In genomic region chr11:52345939-52346634, GRCm38 (mm10) we compare ENCODE assay signal across 8 mouse cellular contexts. TPM values are rescaled to one million over a fixed set of nuclear protein-coding genes. Genes with fewer than 3 reads are reported as not detected.
DNase-seq lines count a peak whose midpoint lies in the region; ATAC-seq and TF ChIP-seq lines count a peak whose summit lies in the region.

No protein-coding gene starts in this region.

- peak; percentile 89 to 92 for DNase-seq in B cell, adult 2 months
- peak; percentile 77 for DNase-seq in liver, adult 2 months (ENCODE audit: extremely low read depth, low read depth, low spot score)
- DNase-seq in splenic B cell, adult 2 months (ENCODE audit: low read depth, low spot score) = peak; percentile 89

- H3K4me2 ChIP-seq in heart, embryonic 11.5 days = peak overlapping the region; percentile 65
- H3K4me2 ChIP-seq in kidney, embryonic 16.5 days (replicated peaks; ENCODE audit: low read depth, low read length) = peak overlapping the region; percentile 65
- H3K4me2 ChIP-seq in myocyte (ENCODE audit: low read depth) = peak overlapping the region; percentile 50

- 1% methylated on average over 10 of the region's 12 CpGs for WGBS in heart, embryonic 11.5 days (ENCODE audit: insufficient replicate concordance)
- WGBS in kidney, embryonic 16.5 days = 6% methylated on average over 9 of the region's 12 CpGs
- WGBS in liver, adult 2 months = 14% methylated on average over 10 of the region's 12 CpGs

- no peak for TF ChIP-seq POLR2A in bone marrow macrophage, adult 2 months (IDR thresholded peaks at IDR 0.05; ENCODE audit: borderline replicate concordance, low read depth, low read length)
- TF ChIP-seq POLR2A in embryonic fibroblast, embryonic 13.5 days (IDR thresholded peaks at IDR 0.05; ENCODE audit: low read depth, low read length) = no peak
- no peak for TF ChIP-seq POLR2A in liver, adult 2 months (IDR thresholded peaks at IDR 0.05; ENCODE audit: extremely low read depth, insufficient read depth, low read length)
- TF ChIP-seq POLR2A in myocyte (IDR thresholded peaks at IDR 0.05; ENCODE audit: insufficient read length, low read depth) = no peak

- no peaks in the 10 kb centered on the region for H3K79me2 ChIP-seq in liver, adult 2 months (ENCODE audit: control insufficient read depth, insufficient read depth, low read length)
- H3K79me2 ChIP-seq in myocyte (ENCODE audit: control insufficient read depth, insufficient read depth) = no peaks in the 10 kb centered on the region

- H3K4me1 ChIP-seq in bone marrow macrophage, adult 2 months (ENCODE audit: control insufficient read depth, insufficient read depth, low read length) = peaks cover 7% of the 10 kb centered on the region
- H3K4me1 ChIP-seq in embryonic fibroblast, embryonic 13.5 days (ENCODE audit: control insufficient read depth, insufficient read depth, low read length) = peaks cover 1% of the 10 kb centered on the region; the same call in 1 of the 2 replicates
- H3K4me1 ChIP-seq in heart, embryonic 11.5 days (ENCODE audit: control insufficient read depth, insufficient read depth, low read length) = peaks cover 2% of the 10 kb centered on the region
- H3K4me1 ChIP-seq in kidney, embryonic 16.5 days (ENCODE audit: insufficient read depth, low read length) = peaks cover 12% of the 10 kb centered on the region
- peaks cover under 1% of the 10 kb centered on the region for H3K4me1 ChIP-seq in liver, adult 2 months (ENCODE audit: control insufficient read depth, insufficient read depth, low read length)

- H3K9ac ChIP-seq in heart, embryonic 11.5 days (ENCODE audit: low read depth, low read length) = peak overlapping the region; percentile 46; the same call in 1 of the 2 replicates
- H3K9ac ChIP-seq in kidney, embryonic 16.5 days (replicated peaks; ENCODE audit: low read length) = peak overlapping the region; percentile 64
- H3K9ac ChIP-seq in liver, adult 2 months (ENCODE audit: low read depth, low read length) = no peak overlapping the region

- H3K27me3 ChIP-seq in heart, embryonic 11.5 days (ENCODE audit: control insufficient read depth, insufficient read depth, low read length) = no peaks in the 10 kb centered on the region
- no peaks in the 10 kb centered on the region for H3K27me3 ChIP-seq in kidney, embryonic 16.5 days (ENCODE audit: insufficient read depth, low read length)
- no peaks in the 10 kb centered on the region for H3K27me3 ChIP-seq in liver, adult 2 months (ENCODE audit: control insufficient read depth, insufficient read depth, low read length)
- H3K27me3 ChIP-seq in myocyte (ENCODE audit: control insufficient read depth, insufficient read depth, insufficient read length) = no peaks in the 10 kb centered on the region
- no peaks in the 10 kb centered on the region; the same call in 1 of the 2 replicates for H3K27me3 ChIP-seq in splenic B cell, adult 2 months (ENCODE audit: control insufficient read depth, insufficient read depth, low read length, poor library complexity, severe bottlenecking)

- H3K9me3 ChIP-seq in heart, embryonic 11.5 days (replicated peaks; ENCODE audit: control insufficient read depth, low read length) = no peaks in the 10 kb centered on the region
- no peaks in the 10 kb centered on the region for H3K9me3 ChIP-seq in kidney, embryonic 16.5 days (ENCODE audit: low read length)

- ATAC-seq in heart, embryonic 11.5 days (replicated peaks; ENCODE audit: insufficient number of reproducible peaks, low FRiP score, low TSS enrichment) = 0 out of 2 replicates have a peak, but pooled peaks have one; percentile 32
- ATAC-seq in kidney, embryonic 16.5 days (ENCODE audit: low FRiP score, low TSS enrichment) = peak; percentile 23; the same call in 1 of the 2 replicates

- no peaks in the 10 kb centered on the region for H3K36me3 ChIP-seq in heart, embryonic 11.5 days (ENCODE audit: control insufficient read depth, insufficient read depth, low read length)
- no peaks in the 10 kb centered on the region for H3K36me3 ChIP-seq in kidney, embryonic 16.5 days (ENCODE audit: insufficient read depth, low read length)
- H3K36me3 ChIP-seq in liver, adult 2 months (ENCODE audit: control insufficient read depth, insufficient read depth, low read length) = no peaks in the 10 kb centered on the region
- H3K36me3 ChIP-seq in myocyte (ENCODE audit: control insufficient read depth, insufficient read depth) = no peaks in the 10 kb centered on the region
- no peaks in the 10 kb centered on the region for H3K36me3 ChIP-seq in splenic B cell, adult 2 months (ENCODE audit: control insufficient read depth, insufficient read depth, low read length, poor library complexity, severe bottlenecking)

- peak; percentile 53 for TF ChIP-seq CTCF in bone marrow macrophage, adult 2 months (IDR thresholded peaks at IDR 0.05; ENCODE audit: low read depth, low read length)
- TF ChIP-seq CTCF in embryonic fibroblast, embryonic 13.5 days (IDR thresholded peaks at IDR 0.05; ENCODE audit: borderline replicate concordance, insufficient read depth, low read length) = peak; percentile 82; the same call in 1 of the 2 replicates
- peak; percentile 95 for TF ChIP-seq CTCF in liver, adult 2 months (IDR thresholded peaks at IDR 0.05; ENCODE audit: low read depth, low read length)

- no peak overlapping the region for H3ac ChIP-seq in myocyte (ENCODE audit: control insufficient read depth, insufficient read length)

- peak overlapping the region; percentile 10; the same call in 1 of the 2 replicates for H3K4me3 ChIP-seq in bone marrow macrophage, adult 2 months (ENCODE audit: insufficient read depth, low read length)
- no peak overlapping the region for H3K4me3 ChIP-seq in embryonic fibroblast, embryonic 13.5 days (ENCODE audit: insufficient read depth, low read length)
- peak overlapping the region; percentile 35 for H3K4me3 ChIP-seq in heart, embryonic 11.5 days (ENCODE audit: low read depth, low read length)
- peak overlapping the region; percentile 45 for H3K4me3 ChIP-seq in kidney, embryonic 16.5 days (ENCODE audit: low read length)
- H3K4me3 ChIP-seq in liver, adult 2 months (ENCODE audit: insufficient read depth, low read depth, low read length) = peak overlapping the region; percentile 31; the same call in 1 of the 2 replicates
- no peak overlapping the region for H3K4me3 ChIP-seq in myocyte

- H3K27ac ChIP-seq in bone marrow macrophage, adult 2 months (ENCODE audit: insufficient read depth, low read depth, low read length) = no peak overlapping the region
- no peak overlapping the region for H3K27ac ChIP-seq in embryonic fibroblast, embryonic 13.5 days (ENCODE audit: insufficient read depth, low read length)
- no peak overlapping the region for H3K27ac ChIP-seq in heart, embryonic 11.5 days (ENCODE audit: low read depth, low read length)
- H3K27ac ChIP-seq in kidney, embryonic 16.5 days (ENCODE audit: low read length) = peak overlapping the region; percentile 75
- H3K27ac ChIP-seq in liver, adult 2 months (replicated peaks; ENCODE audit: insufficient read depth, low read depth, low read length) = no peak overlapping the region

TF ChIP-seq in myocyte, 11 proteins besides CTCF, POLR2A, EP300 and RAD21:
- no peak for TF ChIP-seq E2F4 (IDR thresholded peaks at IDR 0.05; ENCODE audit: insufficient read depth)
- TF ChIP-seq TCF3 (IDR thresholded peaks at IDR 0.05; ENCODE audit: insufficient read length, low read depth) = no peak
- no peak for TF ChIP-seq MYOG (IDR thresholded peaks at IDR 0.05; ENCODE audit: control insufficient read depth in 1 of 3, insufficient read depth in 1 of 3, insufficient read length in 2 of 3, low read depth in 2 of 3)

RNA-seq across cellular contexts. Expression of gene Vdac1, which starts 14.6 kb away (rescaled TPM):
- polyA plus RNA-seq in bone marrow macrophage, adult 2 months (2012; ENCODE audit: insufficient read depth, insufficient read length, missing spikeins) = 116 and 118 TPM in 2 replicates
- 251 and 268 TPM in 2 replicates for polyA plus RNA-seq in embryonic fibroblast, embryonic 13.5 days (2011; ENCODE audit: insufficient read length, low read depth, missing spikeins)
- 346 and 407 TPM in 2 replicates for polyA plus RNA-seq in heart, embryonic 11.5 days (2014; fragmentation: Nextera tagmentation; extraction: Ambion mirVana)
- polyA plus RNA-seq in kidney, embryonic 16.5 days (2015; fragmentation: Nextera tagmentation; extraction: Ambion mirVana) = 407 and 427 TPM in 2 replicates
- 213 and 220 TPM in 2 replicates for total RNA-seq in liver, adult 2 months (2014; rRNA removed)
- 71.7 and 75.9 TPM in 2 replicates for polyA plus RNA-seq in liver, adult 2 months (2012; rRNA removed)
- 342 TPM for polyA plus RNA-seq in myocyte (2012; fragmentation: generic; extraction: Trizol)

RNA-seq across cellular contexts. Expression of gene 9530068E07Rik, which starts 50.1 kb away (rescaled TPM):
- polyA plus RNA-seq in bone marrow macrophage, adult 2 months (2012; ENCODE audit: insufficient read depth, insufficient read length, missing spikeins) = 134 and 137 TPM in 2 replicates
- polyA plus RNA-seq in embryonic fibroblast, embryonic 13.5 days (2011; ENCODE audit: insufficient read length, low read depth, missing spikeins) = 269 and 273 TPM in 2 replicates
- polyA plus RNA-seq in heart, embryonic 11.5 days (2014; fragmentation: Nextera tagmentation; extraction: Ambion mirVana) = 211 and 244 TPM in 2 replicates
- 251 and 263 TPM in 2 replicates for polyA plus RNA-seq in kidney, embryonic 16.5 days (2015; fragmentation: Nextera tagmentation; extraction: Ambion mirVana)
- 110 and 121 TPM in 2 replicates for total RNA-seq in liver, adult 2 months (2014; rRNA removed)
- polyA plus RNA-seq in liver, adult 2 months (2012; rRNA removed) = 111 and 123 TPM in 2 replicates
- 151 TPM for polyA plus RNA-seq in myocyte (2012; fragmentation: generic; extraction: Trizol)

Comparison
In these comparisons a context has a peak if more than half of its experiments do, and no peak if none do; other contexts are left out.
1. H3K4me3 ChIP-seq: peak in bone marrow macrophage, adult 2 months (single experiment), heart, embryonic 11.5 days (single experiment), kidney, embryonic 16.5 days (single experiment) and liver, adult 2 months (single experiment); none in embryonic fibroblast, embryonic 13.5 days (single experiment) and myocyte (single experiment).
2. Peak in every context shown above with its lines, with median percentiles within 50 percentile points of each other: DNase-seq, CTCF ChIP-seq and H3K4me2 ChIP-seq.